Mouse (Mus musculus) stomach, embryonic 15.5 days (tissue): Measurements from ENCODE around the gene Dact1. TPM values are rescaled to one million over a fixed set of nuclear protein-coding genes. Genes with fewer than 3 reads are reported as not detected.

ENCODE experiments used
- ATAC-seq: fragments of 200-750 bp; cut with Nextera tagmentation; 2 replicates; pipeline ENCODE4 v1.8.0; 2017; ENCODE audit warnings: low read depth, moderate number of reproducible peaks, moderate TSS enrichment; ENCODE audit not compliant: insufficient read depth, low FRiP score
- H3K27ac ChIP-seq: fragments of 300-500 bp; sonication (generic); 2 replicates; pipeline ENCODE4 v1.5.1; 2015; ENCODE audit warnings: mild to moderate bottlenecking, inconsistent platforms
- H3K27me3 ChIP-seq: fragments of 300-500 bp; sonication (generic); replicated peaks from 2 replicates; pipeline ENCODE4 v1.6.1; 2015; ENCODE audit warnings: inconsistent platforms
- H3K36me3 ChIP-seq: fragments of 300-500 bp; sonication (generic); 2 replicates; pipeline ENCODE4 v1.6.1; 2015; ENCODE audit warnings: inconsistent platforms
- H3K4me1 ChIP-seq: fragments of 300-500 bp; sonication (generic); 2 replicates; pipeline ENCODE4 v1.6.1; 2015; ENCODE audit warnings: inconsistent platforms
- H3K4me2 ChIP-seq: fragments of 300-500 bp; sonication (generic); 2 replicates; pipeline ENCODE4 v1.6.1; 2015; ENCODE audit warnings: mild to moderate bottlenecking, inconsistent platforms
- H3K4me3 ChIP-seq: fragments of 300-500 bp; sonication (generic); replicated peaks from 2 replicates; pipeline ENCODE4 v1.5.1; 2015; ENCODE audit warnings: inconsistent platforms
- H3K9ac ChIP-seq: fragments of 300-500 bp; sonication (generic); 2 replicates; pipeline ENCODE4 v1.6.1; 2015; ENCODE audit warnings: inconsistent platforms
- H3K9me3 ChIP-seq: fragments of 300-500 bp; sonication (generic); 2 replicates; pipeline ENCODE4 v1.6.1; 2016; ENCODE audit warnings: inconsistent platforms
- WGBS: fragments of 180-500 bp; shearing (Covaris S2); methylation state at CpG from one replicate; pipeline ENCODE4 v1.1.7; 2015; 5-methylcytosine and 5-hydroxymethylcytosine counted together
- polyA plus RNA-seq: library from polyadenylated mRNA; unstranded; fragments of >200 nt; fragmentation: Nextera tagmentation; extraction: Ambion mirVana; gene quantifications from 2 replicates; pipeline ENCODE4 v1.2.1, GENCODE M21; 2015

The Dact1 gene
- polyA plus RNA-seq, 1 experiment from 2014 or later = 17.1 TPM

GRCm38 (mm10) chr12:71296849-71297535 is 12.7 kb upstream of the Dact1 start:
- WGBS = 45% methylated on average over 8 of the region's 8 CpGs

GRCm38 (mm10) chr12:71310068-71310931 is 616 bp downstream of the Dact1 start:
- Histone ChIP-seq H3K9ac (peak overlapping the region; percentile 68), H3K4me2 (peak overlapping the region; percentile 93), H3K36me3 (peaks cover 3% of the 10 kb centered on the region; the same call in 1 of the 2 replicates), H3K27ac (peak overlapping the region; percentile 91), H3K9me3 (no peaks in the 10 kb centered on the region), H3K27me3 (no peaks in the 10 kb centered on the region), H3K4me3 (peak overlapping the region; percentile 74), H3K4me1 (peaks cover 2% of the 10 kb centered on the region; the same call in 1 of the 2 replicates)
- under 1% methylated on average over 56 of the region's 56 CpGs for WGBS
- ATAC-seq = peak; percentile 19; the same call in 1 of the 2 replicates

More at GRCm38 (mm10) chr12:71296849-71297535, 12.7 kb upstream of the Dact1 start:
- Histone ChIP-seq H3K27ac (no peak overlapping the region), H3K4me1 (no peaks in the 10 kb centered on the region), H3K9me3 (no peaks in the 10 kb centered on the region), H3K4me3 (no peak overlapping the region), H3K36me3 (no peaks in the 10 kb centered on the region), H3K4me2 (no peak overlapping the region), H3K27me3 (no peaks in the 10 kb centered on the region), H3K9ac (no peak overlapping the region)
- no peak for ATAC-seq

GRCm38 (mm10) chr12:71311237-71311887 is 1.7 kb downstream of the Dact1 start:
- 11% methylated on average over 13 of the region's 13 CpGs for WGBS
- peak overlapping the region; percentile 93 for H3K4me2 ChIP-seq
- no peak overlapping the region for H3K9ac ChIP-seq
- H3K4me1 ChIP-seq = peaks cover 2% of the 10 kb centered on the region; the same call in 1 of the 2 replicates
- H3K36me3 ChIP-seq = peaks cover 6% of the 10 kb centered on the region; the same call in 1 of the 2 replicates
- H3K27me3 ChIP-seq = no peaks in the 10 kb centered on the region
- peak overlapping the region; percentile 74 for H3K4me3 ChIP-seq
- H3K9me3 ChIP-seq = no peaks in the 10 kb centered on the region
- H3K27ac ChIP-seq = no peak overlapping the region
- ATAC-seq = no peak

GRCm38 (mm10) chr12:71318239-71318638 is 8.6 kb downstream of the Dact1 start:
- Histone ChIP-seq H3K27ac (no peak overlapping the region), H3K9me3 (no peaks in the 10 kb centered on the region), H3K36me3 (peaks cover 30% of the 10 kb centered on the region), H3K27me3 (no peaks in the 10 kb centered on the region), H3K4me2 (no peak overlapping the region), H3K9ac (no peak overlapping the region), H3K4me1 (no peaks in the 10 kb centered on the region), H3K4me3 (no peak overlapping the region)
- WGBS = 94% methylated on average over 39 of the region's 40 CpGs
- ATAC-seq = no peak

GRCm38 (mm10) chr12:71319536-71319935 is 9.9 kb downstream of the Dact1 start:
- H3K4me1 ChIP-seq = no peaks in the 10 kb centered on the region

GRCm38 (mm10) chr12:71332646-71333045 is 23.0 kb downstream of the Dact1 start:
- Histone ChIP-seq H3K4me1 (no peaks in the 10 kb centered on the region; the same call in 1 of the 2 replicates), H3K4me2 (no peak overlapping the region), H3K9me3 (no peaks in the 10 kb centered on the region), H3K4me3 (no peak overlapping the region), H3K27ac (no peak overlapping the region), H3K36me3 (no peaks in the 10 kb centered on the region), H3K27me3 (no peaks in the 10 kb centered on the region), H3K9ac (no peak overlapping the region)
- WGBS = 53% methylated on average over 3 of the region's 3 CpGs
- ATAC-seq = no peak

More at GRCm38 (mm10) chr12:71319536-71319935, 9.9 kb downstream of the Dact1 start:
- H3K27ac ChIP-seq = no peak overlapping the region
- no peak overlapping the region for H3K9ac ChIP-seq
- 86% methylated on average over 4 of the region's 4 CpGs for WGBS
- ATAC-seq = no peak
- H3K27me3 ChIP-seq = no peaks in the 10 kb centered on the region
- no peak overlapping the region for H3K4me3 ChIP-seq
- H3K4me2 ChIP-seq = no peak overlapping the region
- H3K9me3 ChIP-seq = no peaks in the 10 kb centered on the region
- peaks cover 30% of the 10 kb centered on the region for H3K36me3 ChIP-seq

- 34% methylated on average over 5 of the region's 5 CpGs for WGBS
These were observed 23.9 kb downstream of the Dact1 start for GRCm38 (mm10) chr12:71333561-71333960.

GRCm38 (mm10) chr12:71337025-71337582 is 27.4 kb downstream of the Dact1 start:
- Histone ChIP-seq H3K9ac (no peak overlapping the region), H3K4me3 (no peak overlapping the region), H3K9me3 (no peaks in the 10 kb centered on the region), H3K4me1 (no peaks in the 10 kb centered on the region; the same call in 1 of the 2 replicates), H3K36me3 (no peaks in the 10 kb centered on the region), H3K4me2 (no peak overlapping the region), H3K27me3 (no peaks in the 10 kb centered on the region), H3K27ac (no peak overlapping the region)
- ATAC-seq = no peak
- 52% methylated on average over 11 of the region's 11 CpGs for WGBS

More at GRCm38 (mm10) chr12:71333561-71333960, 23.9 kb downstream of the Dact1 start:
- Histone ChIP-seq H3K27me3 (no peaks in the 10 kb centered on the region), H3K4me3 (no peak overlapping the region), H3K9me3 (no peaks in the 10 kb centered on the region), H3K27ac (no peak overlapping the region), H3K36me3 (no peaks in the 10 kb centered on the region), H3K4me2 (no peak overlapping the region), H3K4me1 (no peaks in the 10 kb centered on the region; the same call in 1 of the 2 replicates), H3K9ac (no peak overlapping the region)
- ATAC-seq = no peak

GRCm38 (mm10) chr12:71337896-71338463 is 28.3 kb downstream of the Dact1 start:
- Histone ChIP-seq H3K27ac (no peak overlapping the region), H3K9me3 (no peaks in the 10 kb centered on the region), H3K27me3 (no peaks in the 10 kb centered on the region), H3K4me3 (no peak overlapping the region), H3K36me3 (no peaks in the 10 kb centered on the region), H3K4me2 (no peak overlapping the region), H3K9ac (no peak overlapping the region), H3K4me1 (no peaks in the 10 kb centered on the region; the same call in 1 of the 2 replicates)
- ATAC-seq = no peak
- 45% methylated on average over 6 of the region's 6 CpGs for WGBS

- no peak overlapping the region for H3K9ac ChIP-seq
- no peak for ATAC-seq
- no peaks in the 10 kb centered on the region for H3K4me1 ChIP-seq
- H3K36me3 ChIP-seq = no peaks in the 10 kb centered on the region
- H3K9me3 ChIP-seq = no peaks in the 10 kb centered on the region
- WGBS = 63% methylated on average over 16 of the region's 16 CpGs
- H3K27ac ChIP-seq = no peak overlapping the region
- H3K4me3 ChIP-seq = no peak overlapping the region
- no peak overlapping the region for H3K4me2 ChIP-seq
- no peaks in the 10 kb centered on the region for H3K27me3 ChIP-seq
These were observed 29.6 kb downstream of the Dact1 start for GRCm38 (mm10) chr12:71339142-71339848.
